Mouse (Mus musculus): ENCODE data around the gene Pex10.

Gene Pex10

GRCm38 (mm10) chr4:155066834-155067522 lies at the start of gene Pex10:
Gene Pex10, plus strand, starts transcription at chr4:155067016.
- ATAC-seq (ENCODE audit: insufficient number of reproducible peaks, low FRiP score, low TSS enrichment): peak; percentile 68

GRCm38 (mm10) chr4:155017253-155017878 lies 49.5 kb upstream of the Pex10 start:
- no peak for ATAC-seq (ENCODE audit: insufficient number of reproducible peaks, low FRiP score, low TSS enrichment)

GRCm38 (mm10) chr4:155018066-155018465 lies 48.8 kb upstream of the Pex10 start:
- ATAC-seq (ENCODE audit: insufficient number of reproducible peaks, low FRiP score, low TSS enrichment): no peak

- ATAC-seq (ENCODE audit: insufficient number of reproducible peaks, low FRiP score, low TSS enrichment): peak; percentile 49; the same call in 1 of the 2 replicates
Observed at GRCm38 (mm10) chr4:155018601-155019335, 48.0 kb upstream of the Pex10 start.

GRCm38 (mm10) chr4:155019336-155019847 lies 47.4 kb upstream of the Pex10 start:
- peak; percentile 32; the same call in 1 of the 2 replicates for ATAC-seq (ENCODE audit: insufficient number of reproducible peaks, low FRiP score, low TSS enrichment)

GRCm38 (mm10) chr4:155020141-155020540 lies 46.7 kb upstream of the Pex10 start:
- no peak for ATAC-seq (ENCODE audit: insufficient number of reproducible peaks, low FRiP score, low TSS enrichment)

- no peak for ATAC-seq (ENCODE audit: insufficient number of reproducible peaks, low FRiP score, low TSS enrichment)
Observed at GRCm38 (mm10) chr4:155020813-155021212, 46.0 kb upstream of the Pex10 start.

- no peak for ATAC-seq (ENCODE audit: insufficient number of reproducible peaks, low FRiP score, low TSS enrichment)
Observed at GRCm38 (mm10) chr4:155022228-155022855, 44.5 kb upstream of the Pex10 start.

- peak; percentile 77 for ATAC-seq (ENCODE audit: insufficient number of reproducible peaks, low FRiP score, low TSS enrichment)
Observed at GRCm38 (mm10) chr4:155024170-155025010, 42.4 kb upstream of the Pex10 start.

GRCm38 (mm10) chr4:155033115-155033514 lies 33.7 kb upstream of the Pex10 start:
- ATAC-seq (ENCODE audit: insufficient number of reproducible peaks, low FRiP score, low TSS enrichment): no peak

GRCm38 (mm10) chr4:155034202-155034601 lies 32.6 kb upstream of the Pex10 start:
- ATAC-seq (ENCODE audit: insufficient number of reproducible peaks, low FRiP score, low TSS enrichment): no peak

- ATAC-seq (ENCODE audit: insufficient number of reproducible peaks, low FRiP score, low TSS enrichment): no peak
Observed at GRCm38 (mm10) chr4:155034787-155035186, 32.0 kb upstream of the Pex10 start.

GRCm38 (mm10) chr4:155040197-155040596 lies 26.6 kb upstream of the Pex10 start:
- no peak for ATAC-seq (ENCODE audit: insufficient number of reproducible peaks, low FRiP score, low TSS enrichment)

- no peak for ATAC-seq (ENCODE audit: insufficient number of reproducible peaks, low FRiP score, low TSS enrichment)
Observed at GRCm38 (mm10) chr4:155040696-155041095, 26.1 kb upstream of the Pex10 start.

GRCm38 (mm10) chr4:155042606-155043288 lies 24.1 kb upstream of the Pex10 start:
- peak; percentile 15; the same call in 1 of the 2 replicates for ATAC-seq (ENCODE audit: insufficient number of reproducible peaks, low FRiP score, low TSS enrichment)

- ATAC-seq (ENCODE audit: insufficient number of reproducible peaks, low FRiP score, low TSS enrichment): peak; percentile 15; the same call in 1 of the 2 replicates
Observed at GRCm38 (mm10) chr4:155043289-155043625, 23.6 kb upstream of the Pex10 start.

- ATAC-seq (ENCODE audit: insufficient number of reproducible peaks, low FRiP score, low TSS enrichment): no peak
Observed at GRCm38 (mm10) chr4:155046636-155047035, 20.2 kb upstream of the Pex10 start.

- no peak for ATAC-seq (ENCODE audit: insufficient number of reproducible peaks, low FRiP score, low TSS enrichment)
Observed at GRCm38 (mm10) chr4:155050116-155050515, 16.7 kb upstream of the Pex10 start.

GRCm38 (mm10) chr4:155056724-155057123 lies 10.1 kb upstream of the Pex10 start, which contains the start of gene Plch2:
Gene Plch2, minus strand, starts transcription at chr4:155056784.
- no peak for ATAC-seq (ENCODE audit: insufficient number of reproducible peaks, low FRiP score, low TSS enrichment)

Measured in cerebellum, adult (tissue).